Mouse (Mus musculus) kidney, embryonic 15.5 days (tissue): Measurements from ENCODE around the gene Plxnb2. TPM values are rescaled to one million over a fixed set of nuclear protein-coding genes. Genes with fewer than 3 reads are reported as not detected.

Source experiments
- ATAC-seq: fragments of 200-750 bp; cut with Nextera tagmentation; replicated peaks from 2 replicates; pipeline ENCODE4 v1.8.0; 2017; ENCODE audit warnings: moderate TSS enrichment; ENCODE audit not compliant: low FRiP score
- H3K27ac ChIP-seq: fragments of 300-500 bp; sonication (generic); 2 replicates; pipeline ENCODE4 v1.5.1; 2015; ENCODE audit warnings: mild to moderate bottlenecking, inconsistent platforms
- H3K27me3 ChIP-seq: fragments of 300-500 bp; sonication (generic); 2 replicates; pipeline ENCODE4 v1.6.1; 2015; ENCODE audit warnings: inconsistent platforms
- H3K36me3 ChIP-seq: fragments of 300-500 bp; sonication (generic); 2 replicates; pipeline ENCODE4 v1.6.1; 2015; ENCODE audit warnings: inconsistent platforms
- H3K4me1 ChIP-seq: fragments of 300-500 bp; sonication (generic); 2 replicates; pipeline ENCODE4 v1.6.1; 2015; ENCODE audit warnings: inconsistent platforms
- H3K4me2 ChIP-seq: fragments of 300-500 bp; sonication (generic); 2 replicates; pipeline ENCODE4 v1.6.1; 2015; ENCODE audit warnings: moderate library complexity, mild to moderate bottlenecking, inconsistent platforms
- H3K4me3 ChIP-seq: fragments of 300-500 bp; sonication (generic); replicated peaks from 2 replicates; pipeline ENCODE4 v1.5.1; 2015; ENCODE audit warnings: mild to moderate bottlenecking, inconsistent platforms
- H3K9ac ChIP-seq: fragments of 300-500 bp; sonication (generic); 2 replicates; pipeline ENCODE4 v1.6.1; 2015; ENCODE audit warnings: mild to moderate bottlenecking, inconsistent platforms
- H3K9me3 ChIP-seq: fragments of 300-500 bp; sonication (generic); replicated peaks from 2 replicates; pipeline ENCODE4 v1.6.1; 2016; ENCODE audit warnings: inconsistent platforms
- WGBS: fragments of 180-500 bp; shearing (Covaris S2); methylation state at CpG from one replicate; pipeline ENCODE4 v1.1.7; 2015; ENCODE audit warnings: mixed read lengths; 5-methylcytosine and 5-hydroxymethylcytosine counted together
- polyA plus RNA-seq: library from polyadenylated mRNA; unstranded; fragments of >200 nt; fragmentation: Nextera tagmentation; extraction: Ambion mirVana; gene quantifications from 2 replicates; pipeline ENCODE4 v1.2.1, GENCODE M21; 2015

The Plxnb2 gene
- polyA plus RNA-seq, 1 experiment from 2014 or later: 160 TPM

GRCm38 (mm10) chr15:89168922-89169321 is 11.7 kb downstream of the Plxnb2 start:
- Histone ChIP-seq H3K4me3 (peak overlapping the region; percentile 15; the same call in 1 of the 2 replicates), H3K9ac (peak overlapping the region; percentile 29; the same call in 1 of the 2 replicates), H3K27ac (peak overlapping the region; percentile 92), H3K4me1 (peaks cover 58% of the 10 kb centered on the region), H3K27me3 (no peaks in the 10 kb centered on the region), H3K4me2 (peak overlapping the region; percentile 33), H3K36me3 (peaks cover 46% of the 10 kb centered on the region), H3K9me3 (no peaks in the 10 kb centered on the region)
- ATAC-seq: no peak
- WGBS: 52% methylated on average over 10 of the region's 10 CpGs

- H3K27ac ChIP-seq: no peak overlapping the region
- H3K36me3 ChIP-seq: peaks cover 80% of the 10 kb centered on the region
- 93% methylated on average over 12 of the region's 12 CpGs for WGBS
- H3K9ac ChIP-seq: no peak overlapping the region
- H3K27me3 ChIP-seq: no peaks in the 10 kb centered on the region
- no peaks in the 10 kb centered on the region for H3K9me3 ChIP-seq
- H3K4me2 ChIP-seq: no peak overlapping the region
- peaks cover 39% of the 10 kb centered on the region for H3K4me1 ChIP-seq
- no peak overlapping the region for H3K4me3 ChIP-seq
- no peak for ATAC-seq
These were observed 15.1 kb downstream of the Plxnb2 start for GRCm38 (mm10) chr15:89165478-89165877.

GRCm38 (mm10) chr15:89161397-89161796 is 19.2 kb downstream of the Plxnb2 start:
- Histone ChIP-seq H3K9me3 (no peaks in the 10 kb centered on the region), H3K27me3 (no peaks in the 10 kb centered on the region), H3K9ac (no peak overlapping the region), H3K27ac (peak overlapping the region; percentile 71), H3K4me1 (peaks cover 14% of the 10 kb centered on the region; the same call in 1 of the 2 replicates), H3K4me2 (no peak overlapping the region), H3K36me3 (peaks cover 100% of the 10 kb centered on the region), H3K4me3 (no peak overlapping the region)
- 69% methylated on average over 9 of the region's 9 CpGs for WGBS
- peak; percentile 37 for ATAC-seq

- Histone ChIP-seq H3K4me3 (no peak overlapping the region), H3K4me2 (no peak overlapping the region), H3K36me3 (peaks cover 100% of the 10 kb centered on the region), H3K4me1 (peaks cover 14% of the 10 kb centered on the region; the same call in 1 of the 2 replicates), H3K9ac (no peak overlapping the region), H3K27me3 (no peaks in the 10 kb centered on the region), H3K27ac (no peak overlapping the region), H3K9me3 (no peaks in the 10 kb centered on the region)
- no peak for ATAC-seq
- WGBS: 95% methylated on average over 16 of the region's 16 CpGs
These were observed 22.1 kb downstream of the Plxnb2 start for GRCm38 (mm10) chr15:89158516-89158915.

- Histone ChIP-seq H3K9me3 (no peaks in the 10 kb centered on the region), H3K4me2 (no peak overlapping the region), H3K36me3 (peaks cover 97% of the 10 kb centered on the region), H3K9ac (no peak overlapping the region), H3K4me3 (no peak overlapping the region), H3K27me3 (no peaks in the 10 kb centered on the region), H3K4me1 (peaks cover 14% of the 10 kb centered on the region; the same call in 1 of the 2 replicates), H3K27ac (no peak overlapping the region)
- 59% methylated on average over 7 of the region's 7 CpGs for WGBS
- ATAC-seq: no peak
These were observed 22.6 kb downstream of the Plxnb2 start for GRCm38 (mm10) chr15:89157954-89158353.

- Histone ChIP-seq H3K4me3 (no peak overlapping the region), H3K27ac (no peak overlapping the region), H3K9ac (no peak overlapping the region), H3K27me3 (peaks cover 14% of the 10 kb centered on the region), H3K4me2 (no peak overlapping the region), H3K4me1 (peaks cover 31% of the 10 kb centered on the region), H3K36me3 (peaks cover 41% of the 10 kb centered on the region), H3K9me3 (no peaks in the 10 kb centered on the region)
- ATAC-seq: no peak
These were observed 28.3 kb downstream of the Plxnb2 start for GRCm38 (mm10) chr15:89152312-89152711.

- Histone ChIP-seq H3K4me2 (peak overlapping the region; percentile 90), H3K27me3 (peaks cover 30% of the 10 kb centered on the region), H3K9ac (no peak overlapping the region), H3K27ac (0 out of 2 replicates have a peak overlapping the region, but pooled peaks have one; percentile 37), H3K4me1 (peaks cover 47% of the 10 kb centered on the region), H3K9me3 (no peaks in the 10 kb centered on the region), H3K4me3 (peak overlapping the region; percentile 60), H3K36me3 (peaks cover 22% of the 10 kb centered on the region)
- no peak; the same call in 1 of the 2 replicates for ATAC-seq
- 1% methylated on average over 13 of the region's 13 CpGs for WGBS
These were observed 30.6 kb downstream of the Plxnb2 start for GRCm38 (mm10) chr15:89150041-89150390.

GRCm38 (mm10) chr15:89149271-89150040 is 31.1 kb downstream of the Plxnb2 start, which contains the start of gene Mapk11:
Gene Mapk11, minus strand, starts transcription at chr15:89149628.
- Histone ChIP-seq H3K36me3 (peaks cover 16% of the 10 kb centered on the region), H3K4me2 (peak within 1 kb of the TSS; percentile 90), H3K9ac (peak within 1 kb of the TSS; percentile 53), H3K4me1 (peaks cover 47% of the 10 kb centered on the region), H3K9me3 (no peaks in the 10 kb centered on the region), H3K4me3 (peak within 1 kb of the TSS; percentile 60), H3K27ac (peak within 1 kb of the TSS; percentile 37; the same call in 1 of the 2 replicates), H3K27me3 (peaks cover 33% of the 10 kb centered on the region)
- peak; percentile 57 for ATAC-seq
- under 1% methylated on average over 58 of the region's 61 CpGs for WGBS

- Histone ChIP-seq H3K4me3 (peak overlapping the region; percentile 60), H3K27ac (peak overlapping the region; percentile 37; the same call in 1 of the 2 replicates), H3K27me3 (peaks cover 39% of the 10 kb centered on the region), H3K4me2 (peak overlapping the region; percentile 90), H3K36me3 (peaks cover 8% of the 10 kb centered on the region; the same call in 1 of the 2 replicates), H3K4me1 (peaks cover 47% of the 10 kb centered on the region), H3K9ac (peak overlapping the region; percentile 53), H3K9me3 (no peaks in the 10 kb centered on the region)
- no peak for ATAC-seq
- WGBS: 4% methylated on average over 25 of the region's 25 CpGs
These were observed 31.9 kb downstream of the Plxnb2 start for GRCm38 (mm10) chr15:89148496-89149270.

- H3K4me3 ChIP-seq: peak overlapping the region; percentile 60
- H3K9ac ChIP-seq: no peak overlapping the region
- H3K36me3 ChIP-seq: 0 out of 2 replicates have a peak, but pooled peaks cover 4% of the 10 kb centered on the region
- H3K4me1 ChIP-seq: peaks cover 49% of the 10 kb centered on the region
- H3K9me3 ChIP-seq: no peaks in the 10 kb centered on the region
- H3K27me3 ChIP-seq: peaks cover 39% of the 10 kb centered on the region
- H3K27ac ChIP-seq: no peak overlapping the region
- H3K4me2 ChIP-seq: peak overlapping the region; percentile 90
- ATAC-seq: no peak
- WGBS: 40% methylated on average over 4 of the region's 4 CpGs
These were observed 32.7 kb downstream of the Plxnb2 start for GRCm38 (mm10) chr15:89147895-89148294.

- 21% methylated on average over 10 of the region's 10 CpGs for WGBS
- Histone ChIP-seq H3K4me1 (peaks cover 53% of the 10 kb centered on the region), H3K27me3 (peaks cover 43% of the 10 kb centered on the region), H3K9ac (no peak overlapping the region), H3K9me3 (no peaks in the 10 kb centered on the region), H3K4me3 (peak overlapping the region; percentile 40; the same call in 1 of the 2 replicates), H3K27ac (no peak overlapping the region), H3K4me2 (peak overlapping the region; percentile 90), H3K36me3 (0 out of 2 replicates have a peak, but pooled peaks cover 4% of the 10 kb centered on the region)
- ATAC-seq: no peak
These were observed 33.1 kb downstream of the Plxnb2 start for GRCm38 (mm10) chr15:89147456-89147855.

- no peak for ATAC-seq
- Histone ChIP-seq H3K9ac (0 out of 2 replicates have a peak overlapping the region, but pooled peaks have one; percentile 21), H3K27ac (no peak overlapping the region), H3K4me1 (peaks cover 57% of the 10 kb centered on the region), H3K4me3 (peak overlapping the region; percentile 40), H3K36me3 (0 out of 2 replicates have a peak, but pooled peaks cover 4% of the 10 kb centered on the region), H3K4me2 (peak overlapping the region; percentile 90), H3K9me3 (no peaks in the 10 kb centered on the region), H3K27me3 (peaks cover 45% of the 10 kb centered on the region)
- 3% methylated on average over 16 of the region's 16 CpGs for WGBS
These were observed 33.6 kb downstream of the Plxnb2 start for GRCm38 (mm10) chr15:89147024-89147423.
